Mouse (Mus musculus): ENCODE measurements at regions not wholly inside any gene's neighbourhood (a gene's known extent, or its start where the extent isn't known, plus 50 kb on each side); places are given as distances from the start of the nearest gene placed in this dataset.

DNA sequence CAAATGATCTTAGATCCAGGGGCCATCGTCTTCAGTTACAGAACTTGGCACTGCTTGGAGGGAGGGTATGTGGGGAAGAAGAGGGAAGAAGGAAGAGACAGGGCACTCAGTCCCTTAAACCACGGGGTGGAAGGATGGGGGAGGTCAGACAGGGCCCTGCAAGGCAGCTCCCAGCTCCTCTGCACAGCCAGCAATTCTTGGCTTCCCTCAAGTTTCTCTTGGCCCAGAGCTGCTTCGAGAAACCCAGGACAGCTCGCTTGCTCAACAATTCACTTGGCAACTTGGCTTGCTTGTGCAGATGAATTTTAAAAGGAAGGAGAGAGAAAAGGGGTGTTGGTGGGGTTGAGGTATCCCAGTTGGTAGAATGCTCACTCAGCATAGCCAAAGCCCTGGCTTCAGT lies 141.1 kb downstream of the 2410131K14Rik start:
- 61% methylated on average over 4 of the region's 4 CpGs for WGBS
- Histone ChIP-seq H3K27me3 (ENCODE audit: insufficient read depth, low read length) (no peaks in the 10 kb centered on the region), H3K4me2 (ENCODE audit: low read length) (no peak overlapping the region), H3K27ac (peak overlapping the region; percentile 36; the same call in 1 of the 2 replicates), H3K36me3 (ENCODE audit: insufficient read depth, low read length) (no peaks in the 10 kb centered on the region), H3K9me3 (replicated peaks; ENCODE audit: low read length) (peaks cover 14% of the 10 kb centered on the region; the same call in 1 of the 2 replicates), H3K4me3 (replicated peaks; ENCODE audit: low read depth, low read length) (no peak overlapping the region), H3K9ac (ENCODE audit: low read depth, low read length) (no peak overlapping the region), H3K4me1 (replicated peaks; ENCODE audit: insufficient read depth, low read length) (peaks cover 11% of the 10 kb centered on the region; the same call in 1 of the 2 replicates)
- ATAC-seq (replicated peaks; ENCODE audit: low FRiP score, low read depth) (no peak), DNase-seq (ENCODE audit: low spot score) (peak; percentile 51)
- TF ChIP-seq CTCF (IDR thresholded peaks at IDR 0.05; ENCODE audit: low read depth), result no peak

DNA sequence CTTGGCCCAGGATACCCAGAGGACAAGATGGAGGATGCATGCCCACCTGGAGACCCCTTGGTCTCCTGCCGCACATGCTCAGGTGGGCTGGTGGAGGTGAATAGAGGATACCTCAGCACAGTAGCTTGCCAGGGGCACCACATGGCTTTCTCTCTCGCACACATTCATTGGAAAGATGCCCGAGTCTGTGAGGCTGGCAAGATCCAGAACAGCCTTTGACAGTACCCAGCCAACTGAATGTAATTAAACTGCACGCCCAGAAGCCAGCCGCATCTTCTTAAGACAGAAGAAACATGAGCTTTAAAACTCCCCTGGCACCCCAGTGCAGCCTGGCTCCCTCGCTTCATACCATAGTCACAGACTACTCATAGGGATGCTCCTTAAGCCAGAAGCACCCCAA lies 143.4 kb downstream of the 2410131K14Rik start:
- Histone ChIP-seq H3K27ac (no peak overlapping the region), H3K4me2 (ENCODE audit: low read length) (no peak overlapping the region), H3K9ac (ENCODE audit: low read depth, low read length) (no peak overlapping the region), H3K4me3 (replicated peaks; ENCODE audit: low read depth, low read length) (no peak overlapping the region), H3K4me1 (replicated peaks; ENCODE audit: insufficient read depth, low read length) (peaks cover 5% of the 10 kb centered on the region; the same call in 1 of the 2 replicates), H3K36me3 (ENCODE audit: insufficient read depth, low read length) (no peaks in the 10 kb centered on the region), H3K27me3 (ENCODE audit: insufficient read depth, low read length) (no peaks in the 10 kb centered on the region), H3K9me3 (replicated peaks; ENCODE audit: low read length) (peaks cover 14% of the 10 kb centered on the region; the same call in 1 of the 2 replicates)
- TF ChIP-seq CTCF (IDR thresholded peaks at IDR 0.05; ENCODE audit: low read depth), result no peak
- DNase-seq (ENCODE audit: low spot score) (no peak), ATAC-seq (replicated peaks; ENCODE audit: low FRiP score, low read depth) (no peak)
- WGBS, result 93% methylated on average over 6 of the region's 6 CpGs

DNA sequence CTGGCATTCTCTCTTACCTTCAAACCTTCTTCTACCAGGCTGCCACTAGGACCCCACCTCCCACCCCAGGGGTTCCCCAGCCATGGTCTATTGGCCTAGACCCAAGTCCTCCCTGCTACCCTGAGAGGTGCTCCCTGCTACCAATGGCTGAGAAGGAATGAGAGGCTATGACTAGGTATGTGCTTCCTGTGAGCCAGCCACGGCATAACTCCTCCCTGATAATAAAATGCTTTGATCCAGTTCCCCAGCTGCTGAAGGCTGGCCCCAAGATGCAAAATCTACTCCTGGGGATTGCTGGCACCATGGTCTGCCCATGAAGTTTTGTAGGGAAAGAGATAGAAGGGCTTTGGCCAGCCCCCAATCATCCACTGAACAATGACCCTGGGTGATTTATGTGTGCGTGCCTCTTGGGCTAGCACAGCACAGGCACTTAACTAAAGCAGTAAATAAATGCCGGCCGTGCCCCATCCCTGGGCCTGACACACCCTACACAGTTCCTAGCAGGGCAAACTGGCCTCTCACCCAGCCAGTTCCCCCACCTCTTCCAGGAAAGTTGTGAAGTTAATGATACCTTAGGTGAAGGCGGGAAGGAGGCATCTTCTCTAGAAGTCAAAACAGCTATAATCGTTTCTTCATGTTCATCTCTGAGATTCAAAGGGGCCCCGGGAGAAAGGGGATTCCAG lies 145.8 kb downstream of the 2410131K14Rik start:
- no peak for TF ChIP-seq CTCF (IDR thresholded peaks at IDR 0.05; ENCODE audit: low read depth)
- H3K9me3 ChIP-seq (replicated peaks; ENCODE audit: low read length), result peaks cover 14% of the 10 kb centered on the region; the same call in 1 of the 2 replicates
- ATAC-seq (replicated peaks; ENCODE audit: low FRiP score, low read depth), result no peak
- no peak overlapping the region for H3K4me3 ChIP-seq (replicated peaks; ENCODE audit: low read depth, low read length)
- no peak overlapping the region for H3K9ac ChIP-seq (ENCODE audit: low read depth, low read length)
- H3K27me3 ChIP-seq (ENCODE audit: insufficient read depth, low read length), result no peaks in the 10 kb centered on the region
- H3K36me3 ChIP-seq (ENCODE audit: insufficient read depth, low read length), result no peaks in the 10 kb centered on the region
- 41% methylated on average over 7 of the region's 7 CpGs for WGBS
- H3K4me1 ChIP-seq (replicated peaks; ENCODE audit: insufficient read depth, low read length), result peaks cover 2% of the 10 kb centered on the region; the same call in 1 of the 2 replicates
- no peak for DNase-seq (ENCODE audit: low spot score)
- H3K27ac ChIP-seq, result no peak overlapping the region
- H3K4me2 ChIP-seq (ENCODE audit: low read length), result no peak overlapping the region

DNA sequence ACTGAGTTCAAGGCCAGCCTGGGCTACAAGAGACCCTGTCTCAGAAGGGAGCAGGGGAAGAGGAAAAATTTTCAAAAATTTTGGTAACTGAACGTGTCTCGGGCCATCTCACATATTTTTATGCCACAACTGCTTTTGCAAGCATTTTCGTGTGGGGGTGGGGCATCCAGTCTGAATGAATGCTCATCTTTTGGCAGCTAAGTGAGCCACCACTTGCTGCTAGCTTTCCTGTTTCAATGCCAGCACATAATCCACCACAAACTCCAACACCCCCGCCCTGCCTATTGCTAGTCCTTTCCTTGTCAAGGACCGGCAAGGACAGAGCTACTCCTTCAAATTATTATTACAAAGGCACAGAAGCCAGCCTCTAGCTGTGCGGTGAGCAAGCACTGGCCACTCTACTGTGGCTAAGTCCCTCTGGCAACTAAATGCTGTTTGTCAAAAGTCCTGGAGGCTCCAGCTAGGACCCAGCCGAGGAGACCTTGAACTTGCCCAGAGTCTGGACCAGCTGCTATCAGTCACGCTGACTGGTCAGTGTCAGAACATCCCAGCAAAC lies 148.0 kb downstream of the 2410131K14Rik start:
- Histone ChIP-seq H3K4me1 (replicated peaks; ENCODE audit: insufficient read depth, low read length) (no peaks in the 10 kb centered on the region), H3K27me3 (ENCODE audit: insufficient read depth, low read length) (no peaks in the 10 kb centered on the region), H3K27ac (no peak overlapping the region), H3K9me3 (replicated peaks; ENCODE audit: low read length) (peaks cover 14% of the 10 kb centered on the region; the same call in 1 of the 2 replicates), H3K36me3 (ENCODE audit: insufficient read depth, low read length) (no peaks in the 10 kb centered on the region), H3K4me3 (replicated peaks; ENCODE audit: low read depth, low read length) (no peak overlapping the region), H3K4me2 (ENCODE audit: low read length) (no peak overlapping the region), H3K9ac (ENCODE audit: low read depth, low read length) (no peak overlapping the region)
- 80% methylated on average over 8 of the region's 8 CpGs for WGBS
- ATAC-seq (replicated peaks; ENCODE audit: low FRiP score, low read depth), result no peak
- DNase-seq (ENCODE audit: low spot score), result no peak
- TF ChIP-seq CTCF (IDR thresholded peaks at IDR 0.05; ENCODE audit: low read depth), result no peak

DNA sequence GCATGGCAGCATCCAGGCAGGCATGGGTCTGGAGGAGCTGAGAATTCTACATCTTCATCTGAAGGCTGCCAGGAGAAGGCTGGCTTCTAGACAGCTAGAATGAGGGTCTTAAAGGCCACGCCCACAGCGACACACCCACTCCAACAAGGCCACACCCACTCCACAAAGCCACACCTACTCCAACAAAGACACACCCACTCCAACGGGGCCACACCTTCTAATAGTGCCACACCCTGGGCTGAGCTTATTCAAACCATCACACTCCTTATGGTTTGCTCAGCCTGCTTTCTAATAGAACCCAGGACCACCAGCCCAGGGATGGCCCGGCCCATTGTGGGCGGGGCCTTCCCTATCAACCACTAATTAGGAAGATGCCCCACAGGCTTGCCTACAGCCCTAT lies 149.0 kb downstream of the 2410131K14Rik start:
- 56% methylated on average over 5 of the region's 5 CpGs for WGBS
- Histone ChIP-seq H3K4me2 (ENCODE audit: low read length) (no peak overlapping the region), H3K27me3 (ENCODE audit: insufficient read depth, low read length) (no peaks in the 10 kb centered on the region), H3K4me3 (replicated peaks; ENCODE audit: low read depth, low read length) (no peak overlapping the region), H3K9me3 (replicated peaks; ENCODE audit: low read length) (peaks cover 13% of the 10 kb centered on the region; the same call in 1 of the 2 replicates), H3K36me3 (ENCODE audit: insufficient read depth, low read length) (no peaks in the 10 kb centered on the region), H3K4me1 (replicated peaks; ENCODE audit: insufficient read depth, low read length) (no peaks in the 10 kb centered on the region), H3K27ac (no peak overlapping the region), H3K9ac (ENCODE audit: low read depth, low read length) (no peak overlapping the region)
- ATAC-seq (replicated peaks; ENCODE audit: low FRiP score, low read depth) (no peak), DNase-seq (ENCODE audit: low spot score) (no peak)
- no peak for TF ChIP-seq CTCF (IDR thresholded peaks at IDR 0.05; ENCODE audit: low read depth)

DNA sequence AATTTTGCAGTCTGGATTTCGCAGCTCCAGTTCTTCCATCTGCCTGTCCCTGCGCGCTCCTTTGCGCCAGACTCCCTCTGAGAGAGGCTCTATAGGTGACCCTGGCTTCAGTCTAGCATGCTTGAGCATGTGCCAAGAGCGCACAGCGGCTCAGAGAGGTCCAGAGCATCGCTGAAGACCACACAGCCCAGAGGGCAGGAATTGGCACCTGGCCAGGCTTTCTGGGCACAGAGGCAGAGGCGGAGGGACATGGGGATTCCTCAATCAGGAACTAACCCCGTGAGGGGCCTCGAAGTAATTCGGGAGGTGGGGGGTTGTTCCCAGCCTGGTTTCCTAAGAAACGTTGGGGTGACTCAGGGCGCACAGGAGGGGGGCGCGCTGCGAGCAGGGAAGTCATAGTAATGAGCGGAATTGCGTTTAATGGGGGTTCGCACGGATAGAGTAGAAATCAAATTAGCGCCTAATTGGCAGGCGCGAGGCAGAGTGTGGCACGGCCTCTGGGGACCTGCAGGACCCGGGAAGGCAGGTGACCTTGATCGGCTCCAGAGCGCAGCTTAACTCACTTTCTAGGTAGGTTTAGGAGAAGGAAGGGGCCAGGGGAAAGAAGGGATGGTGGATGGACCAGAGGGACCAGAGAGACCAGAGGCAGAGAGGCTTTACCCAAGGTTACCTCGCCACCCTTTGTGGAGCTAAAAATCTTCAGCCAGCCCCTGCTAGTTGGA lies 151.1 kb downstream of the 2410131K14Rik start:
- no peak overlapping the region for H3K9ac ChIP-seq (ENCODE audit: low read depth, low read length)
- WGBS, result 12% methylated on average over 28 of the region's 28 CpGs
- peak overlapping the region; percentile 18 for H3K4me2 ChIP-seq (ENCODE audit: low read length)
- no peak for TF ChIP-seq CTCF (IDR thresholded peaks at IDR 0.05; ENCODE audit: low read depth)
- no peaks in the 10 kb centered on the region for H3K27me3 ChIP-seq (ENCODE audit: insufficient read depth, low read length)
- H3K9me3 ChIP-seq (replicated peaks; ENCODE audit: low read length), result no peaks in the 10 kb centered on the region
- H3K27ac ChIP-seq, result no peak overlapping the region
- no peak overlapping the region for H3K4me3 ChIP-seq (replicated peaks; ENCODE audit: low read depth, low read length)
- no peaks in the 10 kb centered on the region for H3K36me3 ChIP-seq (ENCODE audit: insufficient read depth, low read length)
- H3K4me1 ChIP-seq (replicated peaks; ENCODE audit: insufficient read depth, low read length), result no peaks in the 10 kb centered on the region
- no peak for DNase-seq (ENCODE audit: low spot score)
- no peak for ATAC-seq (replicated peaks; ENCODE audit: low FRiP score, low read depth)

Data from kidney, postnatal 0 days (tissue).